13 mouse cellular contexts compared by ENCODE assay signal in genomic region chr2:152087111-152087510, GRCm38 (mm10). TPM values are rescaled to one million over a fixed set of nuclear protein-coding genes. Genes with fewer than 3 reads are reported as not detected.
DNase-seq lines count a peak whose midpoint lies in the region; ATAC-seq lines count a peak whose summit lies in the region.
"Had no signal": no experiment of that assay in that cellular context is flagged by ENCODE, and none has a peak within 500 bp of the region (broad histone marks: within the 10 kb centered on the region; RNA-seq: fewer than 3 reads in every experiment).

No protein-coding gene starts in this region.

- peak overlapping the region; percentile 25 for H3K9ac ChIP-seq in forebrain, embryonic 12.5 days
- H3K9ac ChIP-seq in heart, embryonic 13.5 days = no peak overlapping the region
- H3K9ac ChIP-seq: limb, embryonic 15.5 days had no signal

- H3K4me3 ChIP-seq in forebrain, embryonic 12.5 days (replicated peaks) = peak overlapping the region; percentile 13; the same call in 1 of the 2 replicates
- H3K4me3 ChIP-seq in forebrain, embryonic 10.5 days = no peak overlapping the region
- no peak overlapping the region for H3K4me3 ChIP-seq in heart, embryonic 13.5 days
- H3K4me3 ChIP-seq: limb, embryonic 15.5 days had no signal

- WGBS in forebrain, embryonic 12.5 days = 84% methylated on average over 5 of the region's 5 CpGs
- WGBS in forebrain, embryonic 10.5 days = 87% methylated on average over 5 of the region's 5 CpGs
- WGBS in heart, embryonic 13.5 days = 53% methylated on average over 5 of the region's 5 CpGs

- H3K36me3 ChIP-seq in forebrain, embryonic 12.5 days (replicated peaks) = peaks cover 15% of the 10 kb centered on the region
- no peaks in the 10 kb centered on the region for H3K36me3 ChIP-seq in forebrain, embryonic 10.5 days (replicated peaks)
- H3K36me3 ChIP-seq in heart, embryonic 13.5 days = no peaks in the 10 kb centered on the region
- H3K36me3 ChIP-seq: limb, embryonic 15.5 days had no signal

- H3K4me2 ChIP-seq in forebrain, embryonic 12.5 days = peak overlapping the region; percentile 78
- H3K4me2 ChIP-seq in heart, embryonic 13.5 days = no peak overlapping the region
- H3K4me2 ChIP-seq: limb, embryonic 15.5 days had no signal

- 0 out of 2 replicates have a peak overlapping the region, but pooled peaks have one; percentile 31 for H3K27ac ChIP-seq in forebrain, embryonic 12.5 days
- no peak overlapping the region for H3K27ac ChIP-seq in forebrain, embryonic 10.5 days
- H3K27ac ChIP-seq in heart, embryonic 13.5 days (replicated peaks) = peak overlapping the region; percentile 59
- H3K27ac ChIP-seq: limb, embryonic 15.5 days; macrophage had no signal

- intact Hi-C loops in left cerebral cortex, postnatal 36 days (cut with DNase I) = loop anchor here (5.0 kb wide), 1 partner anchor 60 kb away; no protein-coding TSS in a partner anchor

- H3K9me3 ChIP-seq in forebrain, embryonic 12.5 days = no peaks in the 10 kb centered on the region
- no peaks in the 10 kb centered on the region for H3K9me3 ChIP-seq in forebrain, embryonic 10.5 days
- H3K9me3 ChIP-seq in heart, embryonic 13.5 days = no peaks in the 10 kb centered on the region
- H3K9me3 ChIP-seq: limb, embryonic 15.5 days had no signal

- peaks cover 72% of the 10 kb centered on the region for H3K4me1 ChIP-seq in forebrain, embryonic 12.5 days
- H3K4me1 ChIP-seq in forebrain, embryonic 10.5 days = peaks cover 52% of the 10 kb centered on the region
- peaks cover 19% of the 10 kb centered on the region for H3K4me1 ChIP-seq in heart, embryonic 13.5 days

- DNase-seq in forebrain, embryonic 10.5 days (ENCODE audit: extremely low spot score, low spot score) = no peak
- DNase-seq in brain, adult 2 months (ENCODE audit: low read depth, low spot score) = peak; percentile 76
- DNase-seq in left cerebral cortex, postnatal 36 days (ENCODE audit: low spot score in 2 of 2) = peak; percentile 46 to 47
- DNase-seq in layer of hippocampus, postnatal 10 days (ENCODE audit: low spot score in 2 of 2) = no peak
- DNase-seq in ovary, postnatal 14 days (ENCODE audit: low spot score) = no peak
- DNase-seq in spleen, adult 12 weeks (ENCODE audit: low spot score) = no peak
- DNase-seq: B cell, adult 2 months; kidney, postnatal 14 days had no signal

- ATAC-seq in forebrain, embryonic 12.5 days (ENCODE audit: low FRiP score) = no peak
- no peak for ATAC-seq in heart, embryonic 13.5 days (ENCODE audit: extremely low read depth, insufficient number of reproducible peaks, low FRiP score, low TSS enrichment)

- peaks cover 61% of the 10 kb centered on the region for H3K27me3 ChIP-seq in forebrain, embryonic 12.5 days
- peaks cover 89% of the 10 kb centered on the region for H3K27me3 ChIP-seq in forebrain, embryonic 10.5 days (ENCODE audit: poor library complexity, severe bottlenecking)
- H3K27me3 ChIP-seq in heart, embryonic 13.5 days (replicated peaks) = peaks cover 83% of the 10 kb centered on the region

RNA-seq across cellular contexts. Expression of gene Scrt2, which starts 5.8 kb away (rescaled TPM):
- 15.3 and 15.6 TPM in 2 replicates for polyA plus RNA-seq in forebrain, embryonic 12.5 days (2016; fragmentation: Nextera tagmentation; extraction: Ambion mirVana)
- 1.1 and 2.4 TPM in 2 replicates for polyA plus RNA-seq in forebrain, embryonic 10.5 days (2016; fragmentation: Nextera tagmentation; extraction: Ambion mirVana)
- polyA plus RNA-seq in heart, embryonic 13.5 days (2015; fragmentation: Nextera tagmentation; extraction: Ambion mirVana) = 0.04 TPM in 1 of 2 replicates, not detected in the other
- total RNA-seq in left cerebral cortex, postnatal 36 days (2021) = 10 to 100 TPM; 14.5 to 18.5 TPM
- 10 to 100 TPM; 20.8 to 21.8 TPM for total RNA-seq in layer of hippocampus, postnatal 10 days (2021)
- total RNA-seq: gastrocnemius, postnatal 36 days had no signal
- polyA plus RNA-seq: limb, embryonic 15.5 days; macrophage had no signal

RNA-seq across cellular contexts. Expression of gene Srxn1, which starts 18.2 kb away (rescaled TPM):
- 12.0 and 12.9 TPM in 2 replicates for polyA plus RNA-seq in forebrain, embryonic 12.5 days (2016; fragmentation: Nextera tagmentation; extraction: Ambion mirVana)
- 14.6 and 14.9 TPM in 2 replicates for polyA plus RNA-seq in forebrain, embryonic 10.5 days (2016; fragmentation: Nextera tagmentation; extraction: Ambion mirVana)
- polyA plus RNA-seq in heart, embryonic 13.5 days (2015; fragmentation: Nextera tagmentation; extraction: Ambion mirVana) = 7.4 and 7.7 TPM in 2 replicates
- total RNA-seq in left cerebral cortex, postnatal 36 days (2021) = 10 to 100 TPM; 91.1 to 94.2 TPM
- total RNA-seq in layer of hippocampus, postnatal 10 days (2021) = 10 to 100 TPM; 40.4 to 43.0 TPM

RNA-seq across cellular contexts. Expression of gene Tcf15, which starts 56.2 kb away (rescaled TPM):
- polyA plus RNA-seq in forebrain, embryonic 12.5 days (2016; fragmentation: Nextera tagmentation; extraction: Ambion mirVana) = 3.0 and 3.2 TPM in 2 replicates
- 4.0 and 4.1 TPM in 2 replicates for polyA plus RNA-seq in forebrain, embryonic 10.5 days (2016; fragmentation: Nextera tagmentation; extraction: Ambion mirVana)
- polyA plus RNA-seq in heart, embryonic 13.5 days (2015; fragmentation: Nextera tagmentation; extraction: Ambion mirVana) = 9.2 and 9.4 TPM in 2 replicates
- 1 to 10 TPM in 1 of 2 experiments, under 1 TPM in 1; 0.89 to 1.4 TPM for total RNA-seq in left cerebral cortex, postnatal 36 days (2021)
- total RNA-seq in layer of hippocampus, postnatal 10 days (2021) = 1 to 10 TPM; 3.0 to 3.4 TPM
- polyA plus RNA-seq: macrophage had no signal

Comparison
In these comparisons a context has a peak if more than half of its experiments do, and no peak if none do; other contexts are left out.
1. DNase-seq: peak in brain, adult 2 months (single experiment) and left cerebral cortex, postnatal 36 days (2 of 2); none in forebrain, embryonic 10.5 days (single experiment), layer of hippocampus, postnatal 10 days (0 of 2), ovary, postnatal 14 days (single experiment) and spleen, adult 12 weeks (single experiment).